Mouse (Mus musculus): ENCODE results near the gene Astn2. TPM values are rescaled to one million over a fixed set of nuclear protein-coding genes. Genes with fewer than 3 reads are reported as not detected.

The Astn2 gene
- polyA plus RNA-seq, 1 experiment from 2014 or later = 0.57 TPM

- no peak overlapping the region for H3K4me2 ChIP-seq
- H3K9me3 ChIP-seq (ENCODE audit: control insufficient read depth, low read length) = no peaks in the 10 kb centered on the region
- 86% methylated on average over 2 of the region's 2 CpGs for WGBS
- no peak overlapping the region for H3K9ac ChIP-seq (ENCODE audit: low read length)
- H3K4me3 ChIP-seq (ENCODE audit: low read depth, low read length) = no peak overlapping the region
- DNase-seq (ENCODE audit: low spot score, missing footprints) = no peak
- no peaks in the 10 kb centered on the region for H3K4me1 ChIP-seq (ENCODE audit: control insufficient read depth, insufficient read depth, low read length)
- H3K27ac ChIP-seq (ENCODE audit: low read depth, low read length) = no peak overlapping the region
- H3K27me3 ChIP-seq (ENCODE audit: control insufficient read depth, insufficient read depth, low read length) = no peaks in the 10 kb centered on the region
- ATAC-seq (ENCODE audit: low FRiP score) = no peak
- H3K36me3 ChIP-seq (ENCODE audit: control insufficient read depth, insufficient read depth, low read length) = no peaks in the 10 kb centered on the region
Observed at GRCm38 (mm10) chr4:65719610-65720009, 684.8 kb downstream of the Astn2 start.

GRCm38 (mm10) chr4:65717899-65718298 lies 686.5 kb downstream of the Astn2 start:
- ATAC-seq (ENCODE audit: low FRiP score) = no peak
- H3K9ac ChIP-seq (ENCODE audit: low read length) = no peak overlapping the region
- DNase-seq (ENCODE audit: low spot score, missing footprints) = no peak
- no peaks in the 10 kb centered on the region for H3K27me3 ChIP-seq (ENCODE audit: control insufficient read depth, insufficient read depth, low read length)
- no peak overlapping the region for H3K4me2 ChIP-seq
- H3K36me3 ChIP-seq (ENCODE audit: control insufficient read depth, insufficient read depth, low read length) = no peaks in the 10 kb centered on the region
- H3K4me3 ChIP-seq (ENCODE audit: low read depth, low read length) = no peak overlapping the region
- no peaks in the 10 kb centered on the region for H3K9me3 ChIP-seq (ENCODE audit: control insufficient read depth, low read length)
- H3K4me1 ChIP-seq (ENCODE audit: control insufficient read depth, insufficient read depth, low read length) = no peaks in the 10 kb centered on the region
- no peak overlapping the region for H3K27ac ChIP-seq (ENCODE audit: low read depth, low read length)
- 81% methylated on average over 1 of the region's 1 CpGs for WGBS

- Histone ChIP-seq H3K36me3 (ENCODE audit: control insufficient read depth, insufficient read depth, low read length) (no peaks in the 10 kb centered on the region), H3K4me2 (no peak overlapping the region), H3K9me3 (ENCODE audit: control insufficient read depth, low read length) (no peaks in the 10 kb centered on the region), H3K27me3 (ENCODE audit: control insufficient read depth, insufficient read depth, low read length) (no peaks in the 10 kb centered on the region), H3K27ac (ENCODE audit: low read depth, low read length) (no peak overlapping the region), H3K4me3 (ENCODE audit: low read depth, low read length) (no peak overlapping the region), H3K9ac (ENCODE audit: low read length) (no peak overlapping the region), H3K4me1 (ENCODE audit: control insufficient read depth, insufficient read depth, low read length) (no peaks in the 10 kb centered on the region)
- DNase-seq (ENCODE audit: low spot score, missing footprints) (no peak), ATAC-seq (ENCODE audit: low FRiP score) (no peak)
- 95% methylated on average over 2 of the region's 2 CpGs for WGBS
Observed at GRCm38 (mm10) chr4:65716086-65716485, 688.3 kb downstream of the Astn2 start.

- H3K36me3 ChIP-seq (ENCODE audit: control insufficient read depth, insufficient read depth, low read length) = no peaks in the 10 kb centered on the region
- ATAC-seq (ENCODE audit: low FRiP score) = no peak
- 90% methylated on average over 2 of the region's 2 CpGs for WGBS
Observed at GRCm38 (mm10) chr4:65711678-65712077, 692.7 kb downstream of the Astn2 start.

GRCm38 (mm10) chr4:65710623-65711022 lies 693.8 kb downstream of the Astn2 start:
- no peak overlapping the region for H3K4me3 ChIP-seq (ENCODE audit: low read depth, low read length)
- no peaks in the 10 kb centered on the region for H3K36me3 ChIP-seq (ENCODE audit: control insufficient read depth, insufficient read depth, low read length)
- H3K4me1 ChIP-seq (ENCODE audit: control insufficient read depth, insufficient read depth, low read length) = no peaks in the 10 kb centered on the region
- H3K9me3 ChIP-seq (ENCODE audit: control insufficient read depth, low read length) = no peaks in the 10 kb centered on the region
- DNase-seq (ENCODE audit: low spot score, missing footprints) = no peak
- H3K27me3 ChIP-seq (ENCODE audit: control insufficient read depth, insufficient read depth, low read length) = no peaks in the 10 kb centered on the region
- H3K4me2 ChIP-seq = no peak overlapping the region
- no peak for ATAC-seq (ENCODE audit: low FRiP score)
- H3K9ac ChIP-seq (ENCODE audit: low read length) = no peak overlapping the region
- H3K27ac ChIP-seq (ENCODE audit: low read depth, low read length) = no peak overlapping the region

More at GRCm38 (mm10) chr4:65711678-65712077, 692.7 kb downstream of the Astn2 start:
- no peaks in the 10 kb centered on the region for H3K27me3 ChIP-seq (ENCODE audit: control insufficient read depth, insufficient read depth, low read length)
- H3K27ac ChIP-seq (ENCODE audit: low read depth, low read length) = no peak overlapping the region
- H3K4me3 ChIP-seq (ENCODE audit: low read depth, low read length) = no peak overlapping the region
- no peak for DNase-seq (ENCODE audit: low spot score, missing footprints)
- H3K9me3 ChIP-seq (ENCODE audit: control insufficient read depth, low read length) = no peaks in the 10 kb centered on the region
- H3K4me1 ChIP-seq (ENCODE audit: control insufficient read depth, insufficient read depth, low read length) = no peaks in the 10 kb centered on the region
- no peak overlapping the region for H3K9ac ChIP-seq (ENCODE audit: low read length)
- H3K4me2 ChIP-seq = no peak overlapping the region

GRCm38 (mm10) chr4:65701848-65702247 lies 702.6 kb downstream of the Astn2 start:
- ATAC-seq (ENCODE audit: low FRiP score) (no peak), DNase-seq (ENCODE audit: low spot score, missing footprints) (no peak)
- Histone ChIP-seq H3K27ac (ENCODE audit: low read depth, low read length) (no peak overlapping the region), H3K4me2 (no peak overlapping the region), H3K9me3 (ENCODE audit: control insufficient read depth, low read length) (no peaks in the 10 kb centered on the region), H3K9ac (ENCODE audit: low read length) (no peak overlapping the region), H3K27me3 (ENCODE audit: control insufficient read depth, insufficient read depth, low read length) (no peaks in the 10 kb centered on the region), H3K36me3 (ENCODE audit: control insufficient read depth, insufficient read depth, low read length) (no peaks in the 10 kb centered on the region), H3K4me1 (ENCODE audit: control insufficient read depth, insufficient read depth, low read length) (peaks cover 4% of the 10 kb centered on the region; the same call in 1 of the 2 replicates), H3K4me3 (ENCODE audit: low read depth, low read length) (no peak overlapping the region)
- WGBS = 73% methylated on average over 4 of the region's 4 CpGs

- WGBS = 59% methylated on average over 8 of the region's 8 CpGs
- no peak overlapping the region for H3K4me2 ChIP-seq
Observed at GRCm38 (mm10) chr4:65699743-65700361, 704.6 kb downstream of the Astn2 start.

GRCm38 (mm10) chr4:65695241-65695640 lies 709.2 kb downstream of the Astn2 start:
- WGBS = 89% methylated on average over 5 of the region's 5 CpGs
- Histone ChIP-seq H3K9me3 (ENCODE audit: control insufficient read depth, low read length) (no peaks in the 10 kb centered on the region), H3K4me2 (no peak overlapping the region), H3K27me3 (ENCODE audit: control insufficient read depth, insufficient read depth, low read length) (no peaks in the 10 kb centered on the region), H3K27ac (ENCODE audit: low read depth, low read length) (no peak overlapping the region), H3K9ac (ENCODE audit: low read length) (no peak overlapping the region), H3K4me1 (ENCODE audit: control insufficient read depth, insufficient read depth, low read length) (peaks cover 4% of the 10 kb centered on the region; the same call in 1 of the 2 replicates), H3K36me3 (ENCODE audit: control insufficient read depth, insufficient read depth, low read length) (no peaks in the 10 kb centered on the region), H3K4me3 (ENCODE audit: low read depth, low read length) (no peak overlapping the region)
- ATAC-seq (ENCODE audit: low FRiP score) = no peak
- DNase-seq (ENCODE audit: low spot score, missing footprints) = no peak

More at GRCm38 (mm10) chr4:65699743-65700361, 704.6 kb downstream of the Astn2 start:
- ATAC-seq (ENCODE audit: low FRiP score) = peak; percentile 92
- no peak for DNase-seq (ENCODE audit: low spot score, missing footprints)
- Histone ChIP-seq H3K27me3 (ENCODE audit: control insufficient read depth, insufficient read depth, low read length) (no peaks in the 10 kb centered on the region), H3K4me3 (ENCODE audit: low read depth, low read length) (no peak overlapping the region), H3K27ac (ENCODE audit: low read depth, low read length) (no peak overlapping the region), H3K9ac (ENCODE audit: low read length) (no peak overlapping the region), H3K36me3 (ENCODE audit: control insufficient read depth, insufficient read depth, low read length) (no peaks in the 10 kb centered on the region), H3K4me1 (ENCODE audit: control insufficient read depth, insufficient read depth, low read length) (peaks cover 4% of the 10 kb centered on the region; the same call in 1 of the 2 replicates), H3K9me3 (ENCODE audit: control insufficient read depth, low read length) (no peaks in the 10 kb centered on the region)

- Histone ChIP-seq H3K4me3 (ENCODE audit: low read depth, low read length) (no peak overlapping the region), H3K36me3 (ENCODE audit: control insufficient read depth, insufficient read depth, low read length) (no peaks in the 10 kb centered on the region), H3K27me3 (ENCODE audit: control insufficient read depth, insufficient read depth, low read length) (no peaks in the 10 kb centered on the region), H3K27ac (ENCODE audit: low read depth, low read length) (no peak overlapping the region), H3K9ac (ENCODE audit: low read length) (no peak overlapping the region), H3K4me1 (ENCODE audit: control insufficient read depth, insufficient read depth, low read length) (no peaks in the 10 kb centered on the region), H3K4me2 (no peak overlapping the region), H3K9me3 (ENCODE audit: control insufficient read depth, low read length) (no peaks in the 10 kb centered on the region)
- 84% methylated on average over 5 of the region's 5 CpGs for WGBS
- no peak for ATAC-seq (ENCODE audit: low FRiP score)
- DNase-seq (ENCODE audit: low spot score, missing footprints) = no peak
Observed at GRCm38 (mm10) chr4:65694011-65694410, 710.4 kb downstream of the Astn2 start.

Measured in midbrain, embryonic 11.5 days (tissue).